Mouse (Mus musculus) forebrain, embryonic 16.5 days (tissue): ENCODE data around the gene Efemp1. TPM values are rescaled to one million over a fixed set of nuclear protein-coding genes. Genes with fewer than 3 reads are reported as not detected.
A peak's percentile ranks its signal among the peaks of the same experiment; 100 is the strongest.

ENCODE experiments used
- ATAC-seq: fragments of 200-750 bp; cut with Nextera tagmentation; 2 replicates; pipeline ENCODE4 v1.8.0; 2017; ENCODE audit warnings: mild to moderate bottlenecking, moderate library complexity
- H3K27ac ChIP-seq: fragments of 300-500 bp; sonication (generic); 2 replicates; pipeline ENCODE4 v1.5.1; 2014; ENCODE audit warnings: low read length, control low read depth
- H3K27me3 ChIP-seq: fragments of 300-500 bp; sonication (generic); replicated peaks from 2 replicates; pipeline ENCODE4 v1.6.1; 2014; ENCODE audit warnings: low read length; ENCODE audit not compliant: control insufficient read depth, insufficient read depth
- H3K36me3 ChIP-seq: fragments of 300-500 bp; sonication (generic); 2 replicates; pipeline ENCODE4 v1.6.1; 2014; ENCODE audit not compliant: control insufficient read depth, insufficient read depth
- H3K4me1 ChIP-seq: fragments of 300-500 bp; sonication (generic); replicated peaks from 2 replicates; pipeline ENCODE4 v1.6.1; 2014; ENCODE audit warnings: low read length; ENCODE audit not compliant: control insufficient read depth, insufficient read depth
- H3K4me2 ChIP-seq: fragments of 300-500 bp; sonication (generic); 2 replicates; pipeline ENCODE4 v1.6.1; 2014; ENCODE audit warnings: mild to moderate bottlenecking, low read length, control low read depth
- H3K4me3 ChIP-seq: fragments of 300-500 bp; sonication (generic); replicated peaks from 2 replicates; pipeline ENCODE4 v1.5.1; 2014; ENCODE audit warnings: mild to moderate bottlenecking, low read length, control low read depth
- H3K9ac ChIP-seq: fragments of 300-500 bp; sonication (generic); replicated peaks from 2 replicates; pipeline ENCODE4 v1.6.1; 2014; ENCODE audit warnings: low read depth, low read length, control low read depth
- H3K9me3 ChIP-seq: fragments of 300-500 bp; sonication (generic); 2 replicates; pipeline ENCODE4 v1.6.1; 2016; ENCODE audit warnings: low read length; ENCODE audit not compliant: control insufficient read depth
- WGBS: fragments of 180-500 bp; shearing (Covaris S2); extraction: QIAGEN DNeasy Blood & Tissue Kit; methylation state at CpG from one replicate; pipeline ENCODE4 v1.1.7; 2014; 5-methylcytosine and 5-hydroxymethylcytosine counted together
- polyA plus RNA-seq: library from polyadenylated mRNA; unstranded; fragments of >200 nt; fragmentation: Nextera tagmentation; extraction: Ambion mirVana; gene quantifications from 2 replicates; pipeline ENCODE4 v1.2.1, GENCODE M21; 2015

The Efemp1 gene
- 4.2 and 5.0 TPM in 2 replicates for polyA plus RNA-seq

GRCm38 (mm10) chr11:28853102-28853800 is at the start of gene Efemp1:
Gene Efemp1 (plus strand): TSS chr11:28853204.
- peak; percentile 81 for ATAC-seq
- Histone ChIP-seq H3K9me3 (no peaks in the 10 kb centered on the region), H3K36me3 (no peaks in the 10 kb centered on the region), H3K9ac (peak within 1 kb of the TSS; percentile 45), H3K4me3 (peak within 1 kb of the TSS; percentile 46), H3K4me1 (peaks cover 9% of the 10 kb centered on the region), H3K27me3 (peaks cover 10% of the 10 kb centered on the region), H3K4me2 (peak within 1 kb of the TSS; percentile 93), H3K27ac (no peak within 1 kb of the TSS)
- WGBS: 0% methylated on average over 29 of the region's 30 CpGs

GRCm38 (mm10) chr11:28808685-28809084 is 44.3 kb upstream of the Efemp1 start:
- H3K4me3 ChIP-seq: no peak overlapping the region
- no peak overlapping the region for H3K9ac ChIP-seq
- H3K27me3 ChIP-seq: no peaks in the 10 kb centered on the region
- H3K4me1 ChIP-seq: no peaks in the 10 kb centered on the region
- H3K4me2 ChIP-seq: no peak overlapping the region
- no peaks in the 10 kb centered on the region for H3K36me3 ChIP-seq
- H3K9me3 ChIP-seq: no peaks in the 10 kb centered on the region
- no peak for ATAC-seq
- 69% methylated on average over 3 of the region's 3 CpGs for WGBS
- H3K27ac ChIP-seq: no peak overlapping the region

- Histone ChIP-seq H3K9ac (no peak overlapping the region), H3K36me3 (no peaks in the 10 kb centered on the region), H3K9me3 (no peaks in the 10 kb centered on the region), H3K27ac (no peak overlapping the region), H3K27me3 (no peaks in the 10 kb centered on the region), H3K4me3 (no peak overlapping the region), H3K4me2 (no peak overlapping the region), H3K4me1 (no peaks in the 10 kb centered on the region)
- WGBS: 77% methylated on average over 2 of the region's 2 CpGs
- ATAC-seq: no peak
These were observed 41.1 kb upstream of the Efemp1 start for GRCm38 (mm10) chr11:28811874-28812273.

- Histone ChIP-seq H3K9ac (no peak overlapping the region), H3K27ac (no peak overlapping the region), H3K4me1 (no peaks in the 10 kb centered on the region), H3K27me3 (no peaks in the 10 kb centered on the region), H3K36me3 (no peaks in the 10 kb centered on the region), H3K4me2 (no peak overlapping the region), H3K9me3 (no peaks in the 10 kb centered on the region), H3K4me3 (no peak overlapping the region)
- ATAC-seq: no peak
- WGBS: 84% methylated on average over 2 of the region's 2 CpGs
These were observed 40.4 kb upstream of the Efemp1 start for GRCm38 (mm10) chr11:28812564-28812963.

- no peak overlapping the region for H3K4me3 ChIP-seq
- no peaks in the 10 kb centered on the region for H3K4me1 ChIP-seq
- H3K27ac ChIP-seq: no peak overlapping the region
- H3K9me3 ChIP-seq: no peaks in the 10 kb centered on the region
- no peak overlapping the region for H3K9ac ChIP-seq
- H3K4me2 ChIP-seq: no peak overlapping the region
- no peak for ATAC-seq
- H3K36me3 ChIP-seq: no peaks in the 10 kb centered on the region
- WGBS: 80% methylated on average over 4 of the region's 4 CpGs
- no peaks in the 10 kb centered on the region for H3K27me3 ChIP-seq
These were observed 35.6 kb upstream of the Efemp1 start for GRCm38 (mm10) chr11:28817405-28817804.

- Histone ChIP-seq H3K9me3 (no peaks in the 10 kb centered on the region), H3K27me3 (no peaks in the 10 kb centered on the region), H3K4me3 (no peak overlapping the region), H3K36me3 (no peaks in the 10 kb centered on the region), H3K27ac (no peak overlapping the region), H3K9ac (no peak overlapping the region), H3K4me2 (no peak overlapping the region), H3K4me1 (no peaks in the 10 kb centered on the region)
- 92% methylated on average over 2 of the region's 2 CpGs for WGBS
- ATAC-seq: no peak
These were observed 26.1 kb upstream of the Efemp1 start for GRCm38 (mm10) chr11:28826950-28827349.

- H3K4me3 ChIP-seq: no peak overlapping the region
- H3K36me3 ChIP-seq: no peaks in the 10 kb centered on the region
- H3K4me2 ChIP-seq: no peak overlapping the region
- no peaks in the 10 kb centered on the region for H3K9me3 ChIP-seq
- no peaks in the 10 kb centered on the region for H3K4me1 ChIP-seq
- no peak overlapping the region for H3K27ac ChIP-seq
- 19% methylated on average over 3 of the region's 3 CpGs for WGBS
- no peak overlapping the region for H3K9ac ChIP-seq
- ATAC-seq: no peak
- no peaks in the 10 kb centered on the region for H3K27me3 ChIP-seq
These were observed 19.2 kb upstream of the Efemp1 start for GRCm38 (mm10) chr11:28833809-28834208.

- H3K4me1 ChIP-seq: no peaks in the 10 kb centered on the region
- ATAC-seq: no peak
These were observed 17.9 kb upstream of the Efemp1 start for GRCm38 (mm10) chr11:28835141-28835540.

GRCm38 (mm10) chr11:28849841-28850240 is 3.2 kb upstream of the Efemp1 start:
- Histone ChIP-seq H3K9me3 (no peaks in the 10 kb centered on the region), H3K4me1 (peaks cover 9% of the 10 kb centered on the region), H3K4me2 (no peak overlapping the region), H3K4me3 (no peak overlapping the region), H3K27me3 (peaks cover 10% of the 10 kb centered on the region), H3K36me3 (no peaks in the 10 kb centered on the region), H3K9ac (no peak overlapping the region), H3K27ac (no peak overlapping the region)
- no peak for ATAC-seq

More at GRCm38 (mm10) chr11:28835141-28835540, 17.9 kb upstream of the Efemp1 start:
- Histone ChIP-seq H3K27ac (no peak overlapping the region), H3K4me2 (no peak overlapping the region), H3K36me3 (no peaks in the 10 kb centered on the region), H3K4me3 (no peak overlapping the region), H3K9me3 (no peaks in the 10 kb centered on the region), H3K27me3 (no peaks in the 10 kb centered on the region), H3K9ac (no peak overlapping the region)

- no peak for ATAC-seq
- peaks cover 10% of the 10 kb centered on the region for H3K27me3 ChIP-seq
- H3K36me3 ChIP-seq: no peaks in the 10 kb centered on the region
- H3K9ac ChIP-seq: no peak overlapping the region
- peaks cover 9% of the 10 kb centered on the region for H3K4me1 ChIP-seq
- 82% methylated on average over 4 of the region's 4 CpGs for WGBS
- no peaks in the 10 kb centered on the region for H3K9me3 ChIP-seq
- H3K27ac ChIP-seq: no peak overlapping the region
- H3K4me3 ChIP-seq: no peak overlapping the region
- no peak overlapping the region for H3K4me2 ChIP-seq
These were observed 1.4 kb upstream of the Efemp1 start for GRCm38 (mm10) chr11:28851645-28852044.
